Mouse (Mus musculus): Measurements from ENCODE around the gene Myom3. TPM values are rescaled to one million over a fixed set of nuclear protein-coding genes. Genes with fewer than 3 reads are reported as not detected.

Gene Myom3
- total RNA-seq, 2 experiments from 2014 or later: 1.4 to 1.7 TPM

DNA sequence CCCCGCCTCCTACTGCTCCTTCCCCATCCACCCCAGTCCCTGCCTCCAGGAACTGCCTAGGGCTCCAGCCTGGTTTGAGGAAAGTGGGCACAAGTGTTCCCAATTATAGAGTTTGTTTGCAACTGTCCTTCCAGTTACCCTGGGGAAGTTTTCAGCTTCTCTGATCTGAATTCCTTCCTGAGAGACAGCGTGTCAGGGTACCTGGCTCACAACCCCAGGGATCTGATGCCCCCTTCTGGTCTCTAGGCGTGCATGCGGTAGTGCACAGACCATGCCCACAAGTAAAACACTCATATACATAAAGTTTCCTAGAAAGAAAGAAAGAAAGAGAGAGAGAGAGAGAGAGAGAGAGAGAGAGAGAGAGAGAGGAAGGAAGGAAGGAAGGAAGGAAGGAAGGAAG, 1.2 kb upstream of the Myom3 start:
- no peak for DNase-seq (ENCODE audit: low spot score in 2 of 2)
- intact Hi-C loops (cut with DNase I): no loop called here

GRCm38 (mm10) chr4:135758825-135759224, 690 bp upstream of the Myom3 start:
- intact Hi-C loops (cut with DNase I): no loop called here
- no peak for DNase-seq (ENCODE audit: low spot score in 2 of 2)

GRCm38 (mm10) chr4:135761048-135761447, 1.5 kb downstream of the Myom3 start:
- no peak for DNase-seq (ENCODE audit: low spot score in 2 of 2)
- intact Hi-C loops (cut with DNase I): loop anchor here (5.0 kb wide), 1 partner anchor 74 kb away; the partner anchor contains the start of gene Ifnlr1

DNA sequence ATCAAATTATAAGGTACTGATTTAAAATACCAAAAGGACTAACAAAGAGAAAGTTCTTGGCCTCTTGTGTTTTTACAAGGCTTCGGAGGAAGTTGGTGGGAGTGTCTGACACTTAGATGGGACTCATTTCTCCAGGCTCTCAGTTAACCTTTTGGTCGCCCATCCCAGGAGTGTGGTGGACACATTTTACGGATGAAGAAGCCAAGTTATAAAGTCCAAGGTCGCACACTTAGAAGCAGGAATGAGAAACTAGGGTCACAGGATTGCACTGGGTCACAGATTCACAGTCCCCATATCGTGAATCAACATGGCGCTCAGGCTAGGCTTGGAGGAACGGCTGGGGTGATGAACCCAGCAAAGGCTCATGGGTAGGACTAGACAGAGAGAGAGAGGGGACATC, 2.1 kb downstream of the Myom3 start:
- intact Hi-C loops (cut with DNase I): loop anchor here (5.0 kb wide), 1 partner anchor 74 kb away; the partner anchor contains the start of gene Ifnlr1
- DNase-seq (ENCODE audit: low spot score in 2 of 2): no peak

- intact Hi-C loops (cut with DNase I): loop anchor here (5.0 kb wide), 1 partner anchor 75 kb away; the partner anchor contains the start of gene Ifnlr1
- peak; percentile 16 to 33 for DNase-seq (ENCODE audit: low spot score in 2 of 2)
Measured at GRCm38 (mm10) chr4:135762251-135762906, 2.9 kb downstream of the Myom3 start.

DNA sequence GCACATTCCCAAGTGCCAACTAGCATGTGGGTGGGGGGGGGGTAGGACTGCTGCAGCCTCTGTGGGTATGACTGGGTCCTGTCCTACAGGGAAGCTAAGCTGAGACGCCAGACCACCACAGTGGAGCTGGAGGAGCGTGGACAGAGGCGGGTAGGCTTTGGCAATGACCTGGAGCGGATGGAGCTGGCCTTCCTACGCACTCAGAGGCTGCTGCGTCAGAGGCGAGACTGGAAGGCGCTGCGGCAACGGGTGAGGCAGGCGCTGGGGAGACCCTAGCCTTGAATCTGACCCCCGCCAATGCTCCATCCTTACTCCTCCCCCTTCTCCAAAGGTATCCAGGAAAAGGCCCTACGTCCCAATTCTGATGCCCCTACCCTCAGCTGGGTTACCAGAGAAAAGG, 5.2 kb downstream of the Myom3 start:
- no peak for DNase-seq (ENCODE audit: low spot score in 2 of 2)
- intact Hi-C loops (cut with DNase I): loop anchor here (5.0 kb wide), 1 partner anchor 77 kb away; the partner anchor contains the start of gene Ifnlr1

GRCm38 (mm10) chr4:135765707-135766106, 6.2 kb downstream of the Myom3 start:
- no peak for DNase-seq (ENCODE audit: low spot score in 2 of 2)

GRCm38 (mm10) chr4:135766976-135767375, 7.5 kb downstream of the Myom3 start:
- intact Hi-C loops (cut with DNase I): no loop called here
- no peak for DNase-seq (ENCODE audit: low spot score in 2 of 2)

More at GRCm38 (mm10) chr4:135765707-135766106, 6.2 kb downstream of the Myom3 start:
- intact Hi-C loops (cut with DNase I): no loop called here

GRCm38 (mm10) chr4:135768572-135769526, 9.3 kb downstream of the Myom3 start:
- intact Hi-C loops (cut with DNase I): loop anchor here (1.0 kb wide), 1 partner anchor 60 kb away; no protein-coding TSS in a partner anchor
- DNase-seq (ENCODE audit: low spot score in 2 of 2): peak; percentile 12 to 17

DNA sequence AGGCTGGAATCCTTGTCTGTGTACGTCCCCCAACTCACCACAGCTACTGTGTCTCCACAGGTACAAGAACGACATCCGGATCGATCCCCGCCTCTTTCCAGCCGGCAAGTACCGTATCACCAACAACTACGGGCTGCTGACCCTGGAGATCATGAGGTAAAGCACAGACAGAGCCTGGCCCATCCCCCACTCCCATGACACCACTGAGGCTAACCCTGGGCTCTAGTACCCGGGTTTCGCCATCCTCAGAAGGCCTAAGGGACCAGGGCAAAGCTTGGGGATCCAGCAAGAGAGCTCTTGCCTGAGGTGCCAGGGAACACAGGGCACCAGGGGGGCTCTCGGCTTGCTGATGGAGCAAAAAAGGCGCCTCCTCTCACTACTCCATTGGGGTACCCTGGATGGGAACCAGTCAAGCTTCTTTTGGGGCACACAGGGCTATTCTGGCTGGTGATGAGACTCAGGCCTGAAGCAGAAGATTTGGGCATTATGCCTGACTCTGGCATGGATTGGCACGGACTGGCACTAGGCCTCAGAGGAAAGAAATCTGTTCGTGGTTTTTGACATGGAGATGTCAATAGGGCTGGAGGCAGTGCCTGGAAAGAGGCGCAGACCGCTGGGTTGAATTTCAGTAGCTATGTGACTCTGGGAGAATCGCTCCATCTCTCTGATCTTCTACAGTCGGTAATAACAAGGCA, 11.2 kb downstream of the Myom3 start:
- no peak for DNase-seq (ENCODE audit: low spot score in 2 of 2)
- intact Hi-C loops (cut with DNase I): loop anchor here (10.0 kb wide), 1 partner anchor 256 kb away; no protein-coding TSS in a partner anchor

DNA sequence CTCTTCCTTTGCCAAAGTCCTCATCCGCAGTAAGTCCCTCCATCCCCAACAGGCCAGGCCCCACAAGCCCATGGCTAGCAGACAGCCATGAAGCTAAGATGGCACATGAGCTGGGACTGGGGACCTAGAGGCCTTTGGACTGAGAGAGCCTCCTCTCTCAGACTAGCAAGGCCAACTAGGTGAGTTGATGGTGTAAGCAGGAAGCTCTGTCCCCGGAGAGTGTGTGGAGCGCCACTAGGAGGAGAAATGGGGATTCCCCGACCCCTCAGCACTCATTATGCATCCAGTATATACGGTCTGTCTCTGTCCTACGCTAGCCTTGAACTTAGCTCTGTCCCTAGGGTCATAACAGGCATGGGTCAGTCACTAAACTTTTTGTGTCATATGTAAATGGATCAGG, 12.1 kb downstream of the Myom3 start:
- intact Hi-C loops (cut with DNase I): loop anchor here (10.0 kb wide), 1 partner anchor 257 kb away; no protein-coding TSS in a partner anchor
- DNase-seq (ENCODE audit: low spot score in 2 of 2): no peak

DNA sequence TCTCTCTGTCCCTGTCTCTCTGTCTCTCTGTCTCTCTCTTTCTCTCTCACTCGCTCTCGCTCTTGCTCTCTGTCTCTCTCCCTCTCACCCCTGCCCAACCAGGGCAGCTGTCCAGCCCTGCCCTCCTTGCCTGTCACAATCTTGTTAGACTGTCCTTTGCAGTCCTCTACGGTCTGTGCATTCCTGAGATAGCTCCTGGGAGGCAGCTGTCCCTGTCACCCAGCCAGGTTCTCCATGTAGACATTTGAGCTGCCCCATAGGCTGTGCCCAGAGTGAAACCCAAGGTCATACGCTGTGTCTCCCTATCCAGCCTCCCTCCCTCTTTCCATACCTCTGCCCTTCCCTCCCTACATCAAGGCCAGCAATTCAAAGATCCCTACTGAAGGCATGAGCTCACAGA, 13.2 kb downstream of the Myom3 start:
- intact Hi-C loops (cut with DNase I): loop anchor here (10.0 kb wide), 1 partner anchor 258 kb away; no protein-coding TSS in a partner anchor
- no peak for DNase-seq (ENCODE audit: low spot score in 2 of 2)

- DNase-seq (ENCODE audit: low spot score in 2 of 2): no peak
- intact Hi-C loops (cut with DNase I): loop anchor here (10.0 kb wide), 1 partner anchor 260 kb away; no protein-coding TSS in a partner anchor
Measured at GRCm38 (mm10) chr4:135774496-135774895, 15.0 kb downstream of the Myom3 start.

GRCm38 (mm10) chr4:135776850-135777249, 17.3 kb downstream of the Myom3 start:
- intact Hi-C loops (cut with DNase I): loop anchor here (10.0 kb wide), 1 partner anchor 262 kb away; no protein-coding TSS in a partner anchor

GRCm38 (mm10) chr4:135779661-135780060, 20.1 kb downstream of the Myom3 start:
- intact Hi-C loops (cut with DNase I): loop anchor here (10.0 kb wide), 1 partner anchor 265 kb away; no protein-coding TSS in a partner anchor
- no peak for DNase-seq (ENCODE audit: low spot score in 2 of 2)

More at GRCm38 (mm10) chr4:135776850-135777249, 17.3 kb downstream of the Myom3 start:
- no peak for DNase-seq (ENCODE audit: low spot score in 2 of 2)

- DNase-seq (ENCODE audit: low spot score in 2 of 2): no peak
- intact Hi-C loops (cut with DNase I): no loop called here
Measured at GRCm38 (mm10) chr4:135780255-135780654, 20.7 kb downstream of the Myom3 start.

GRCm38 (mm10) chr4:135781304-135781703, 21.8 kb downstream of the Myom3 start:
- peak in 1 of 2 experiments; percentile 17 for DNase-seq (ENCODE audit: low spot score in 2 of 2)
- intact Hi-C loops (cut with DNase I): no loop called here

DNA sequence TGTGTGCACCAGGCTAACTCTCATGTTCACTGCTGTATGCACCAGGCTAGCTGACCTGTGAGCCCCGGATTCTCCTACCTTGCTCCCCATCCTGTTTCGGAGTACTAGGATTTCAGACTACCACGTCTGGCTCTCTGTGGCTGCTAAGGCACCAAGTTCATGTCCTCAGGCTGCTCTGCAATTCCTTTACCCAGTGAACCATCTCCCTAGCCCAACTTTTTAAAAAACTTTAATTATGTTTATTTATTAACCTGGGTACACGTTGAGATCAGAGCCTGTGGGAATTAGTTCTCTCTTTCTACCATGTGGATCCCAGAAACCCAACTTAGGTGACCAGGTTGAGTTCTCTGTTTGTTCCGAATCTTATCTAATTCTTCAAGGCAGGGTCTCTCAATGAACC, 27.1 kb downstream of the Myom3 start:
- DNase-seq (ENCODE audit: low spot score in 2 of 2): no peak
- intact Hi-C loops (cut with DNase I): no loop called here

GRCm38 (mm10) chr4:135787271-135787670, 27.8 kb downstream of the Myom3 start:
- no peak for DNase-seq (ENCODE audit: low spot score in 2 of 2)

More at GRCm38 (mm10) chr4:135787271-135787670, 27.8 kb downstream of the Myom3 start:
- intact Hi-C loops (cut with DNase I): no loop called here

All from left cerebral cortex, postnatal 25 days (tissue).